Mouse (Mus musculus): ENCODE measurements at regions not wholly inside any gene's neighbourhood (a gene's known extent, or its start where the extent isn't known, plus 50 kb on each side); places are given as distances from the start of the nearest gene placed in this dataset.

- TF ChIP-seq TAL1 (IDR thresholded peaks at IDR 0.05; ENCODE audit: low read length) (no peak), GATA1 (IDR thresholded peaks at IDR 0.05; ENCODE audit: low read length) (no peak)
Observed at GRCm38 (mm10) chr4:135034406-135034805, 86.0 kb upstream of the Runx3 start.
